Mouse (Mus musculus) retina, embryonic 14.5 days (tissue): ENCODE results near the gene Foxa1.

Experiments used
- DNase-seq: peaks from one replicate; pipeline ENCODE4 v3.0.0-alpha.2; 2015; ENCODE audit warnings: low spot score

The Foxa1 gene

GRCm38 (mm10) chr12:57541118-57541517 is 5.6 kb downstream of the Foxa1 start:
- DNase-seq: peak; percentile 47

GRCm38 (mm10) chr12:57539551-57539985 is 7.1 kb downstream of the Foxa1 start:
- DNase-seq: peak; percentile 59

GRCm38 (mm10) chr12:57538588-57539550 is 7.8 kb downstream of the Foxa1 start:
- DNase-seq: peak; percentile 67

- DNase-seq: peak; percentile 47
These were observed 8.7 kb downstream of the Foxa1 start for GRCm38 (mm10) chr12:57537791-57538587.

- DNase-seq: peak; percentile 43
These were observed 9.6 kb downstream of the Foxa1 start for GRCm38 (mm10) chr12:57536909-57537670.

GRCm38 (mm10) chr12:57536056-57536908 is 10.4 kb downstream of the Foxa1 start:
- DNase-seq: peak; percentile 41

GRCm38 (mm10) chr12:57534879-57535611 is 11.7 kb downstream of the Foxa1 start:
- peak; percentile 43 for DNase-seq

GRCm38 (mm10) chr12:57534517-57534878 is 12.2 kb downstream of the Foxa1 start:
- DNase-seq: no peak

- no peak for DNase-seq
These were observed 16.2 kb downstream of the Foxa1 start for GRCm38 (mm10) chr12:57530474-57530873.

GRCm38 (mm10) chr12:57528335-57528734 is 18.4 kb downstream of the Foxa1 start:
- DNase-seq: no peak

GRCm38 (mm10) chr12:57515702-57516377 is 30.9 kb downstream of the Foxa1 start:
- DNase-seq: no peak

GRCm38 (mm10) chr12:57514552-57514951 is 32.2 kb downstream of the Foxa1 start:
- no peak for DNase-seq

- no peak for DNase-seq
These were observed 35.2 kb downstream of the Foxa1 start for GRCm38 (mm10) chr12:57511560-57511959.

- no peak for DNase-seq
These were observed 35.6 kb downstream of the Foxa1 start for GRCm38 (mm10) chr12:57511127-57511526.

- DNase-seq: no peak
These were observed 37.0 kb downstream of the Foxa1 start for GRCm38 (mm10) chr12:57509726-57510125.

- DNase-seq: no peak
These were observed 37.8 kb downstream of the Foxa1 start for GRCm38 (mm10) chr12:57508938-57509337.

GRCm38 (mm10) chr12:57505329-57505728 is 41.4 kb downstream of the Foxa1 start:
- no peak for DNase-seq

- no peak for DNase-seq
These were observed 46.5 kb downstream of the Foxa1 start for GRCm38 (mm10) chr12:57500246-57500645.

GRCm38 (mm10) chr12:57496347-57497119 is 50.2 kb downstream of the Foxa1 start:
- DNase-seq: no peak
